Mouse (Mus musculus): Measurements from ENCODE around the gene H2-K1.

H2-K1 gene

GRCm38 (mm10) chr17:34000150-34000537 is at the start of gene H2-K1:
TSS of gene H2-K1 (minus strand) at chr17:34000347.
- peak; percentile 77 for DNase-seq

GRCm38 (mm10) chr17:34047404-34048050 is 47.4 kb upstream of the H2-K1 start:
- no peak for DNase-seq

- no peak for DNase-seq
Measured at GRCm38 (mm10) chr17:34045941-34046340, 45.8 kb upstream of the H2-K1 start.

- no peak for DNase-seq
Measured at GRCm38 (mm10) chr17:34039562-34040450, 39.7 kb upstream of the H2-K1 start.

- no peak for DNase-seq
Measured at GRCm38 (mm10) chr17:34038878-34039561, 38.9 kb upstream of the H2-K1 start, which contains the start of gene Col11a2. TSS of gene Col11a2 (plus strand) at chr17:34039437.

GRCm38 (mm10) chr17:34038440-34038839 is 38.3 kb upstream of the H2-K1 start:
- peak; percentile 69 for DNase-seq

- DNase-seq: no peak
Measured at GRCm38 (mm10) chr17:34037241-34037640, 37.1 kb upstream of the H2-K1 start.

GRCm38 (mm10) chr17:34036647-34037046 is 36.5 kb upstream of the H2-K1 start:
- no peak for DNase-seq

- DNase-seq: no peak
Measured at GRCm38 (mm10) chr17:34035517-34035916, 35.4 kb upstream of the H2-K1 start.

- DNase-seq: peak; percentile 63
Measured at GRCm38 (mm10) chr17:34034064-34034463, 33.9 kb upstream of the H2-K1 start.

- DNase-seq: no peak
Measured at GRCm38 (mm10) chr17:34033441-34033840, 33.3 kb upstream of the H2-K1 start.

GRCm38 (mm10) chr17:34032806-34033205 is 32.7 kb upstream of the H2-K1 start:
- DNase-seq: no peak

- no peak for DNase-seq
Measured at GRCm38 (mm10) chr17:34032174-34032632, 32.1 kb upstream of the H2-K1 start.

- DNase-seq: peak; percentile 97
Measured at GRCm38 (mm10) chr17:34031465-34032173, 31.5 kb upstream of the H2-K1 start, which contains the start of the genes Slc39a7 and Rxrb. TSS of gene Slc39a7 (minus strand) at chr17:34031682. TSS of gene Rxrb (plus strand) at chr17:34031812.

- no peak for DNase-seq
Measured at GRCm38 (mm10) chr17:34030861-34031326, 30.7 kb upstream of the H2-K1 start.

GRCm38 (mm10) chr17:34029890-34030595 is 29.9 kb upstream of the H2-K1 start:
- DNase-seq: no peak

- DNase-seq: no peak
Measured at GRCm38 (mm10) chr17:34029150-34029889, 29.2 kb upstream of the H2-K1 start.

- no peak for DNase-seq
Measured at GRCm38 (mm10) chr17:34028501-34029149, 28.5 kb upstream of the H2-K1 start.

GRCm38 (mm10) chr17:34027656-34028223 is 27.6 kb upstream of the H2-K1 start, which contains the start of gene H2-Ke6:
TSS of gene H2-Ke6 (minus strand) at chr17:34028060.
- peak; percentile 94 for DNase-seq

Measured in right cerebral cortex, adult 18-20 months (tissue).